Mouse (Mus musculus) adrenal gland, postnatal 10 days (tissue): ENCODE data around the gene Gm10720. TPM values are rescaled to one million over a fixed set of nuclear protein-coding genes. Genes with fewer than 3 reads are reported as not detected.
"Not testable (repeated sequence)": the region's sequence is repeated elsewhere in the genome, so short reads cannot be mapped to it uniquely, and the experiment has no call there.

ENCODE experiments used
- DNase-seq: peaks from one replicate; pipeline ENCODE4 v3.0.0; 2021; ENCODE audit warnings: mixed read lengths
- long read RNA-seq, 2 experiments: library from polyadenylated mRNA; stranded (forward); transcript quantifications; one replicate each; pipeline ENCODE4 v2.0.0; 2021
- total RNA-seq, 2 experiments: library from RNA; stranded (reverse); gene quantifications; 2 replicates each; pipeline ENCODE4 v1.2.3; 2021

Gm10720 gene
- not detected for total RNA-seq
- long read RNA-seq, experiment 1 = 0 reads
- long read RNA-seq, experiment 2 = 0 reads

GRCm38 (mm10) chr9:3015354-3015753, at the start of gene Gm10720:
Gene Gm10720 (plus strand): TSS chr9:3015654.
- DNase-seq = not testable (repeated sequence)

GRCm38 (mm10) chr9:3000445-3000972, 14.9 kb upstream of the Gm10720 start, which contains the start of gene Gm10722:
Gene Gm10722 (plus strand): TSS chr9:3000922.
- not testable (repeated sequence) for DNase-seq

GRCm38 (mm10) chr9:3001006-3001405, 14.4 kb upstream of the Gm10720 start:
- DNase-seq = not testable (repeated sequence)

GRCm38 (mm10) chr9:3001948-3002659, 13.3 kb upstream of the Gm10720 start:
- peak; percentile 100 for DNase-seq

- DNase-seq = peak; percentile 12
These were observed 12.6 kb upstream of the Gm10720 start, which contains the start of gene Gm11168 for GRCm38 (mm10) chr9:3002794-3003396. Gene Gm11168 (plus strand): TSS chr9:3003346.

- not testable (repeated sequence) for DNase-seq
These were observed 9.3 kb upstream of the Gm10720 start for GRCm38 (mm10) chr9:3006179-3006578.

GRCm38 (mm10) chr9:3006636-3007035, 8.8 kb upstream of the Gm10720 start:
- DNase-seq = not testable (repeated sequence)

- not testable (repeated sequence) for DNase-seq
These were observed 8.2 kb upstream of the Gm10720 start for GRCm38 (mm10) chr9:3007272-3007671.

GRCm38 (mm10) chr9:3009331-3009730, 6.1 kb upstream of the Gm10720 start:
- DNase-seq = not testable (repeated sequence)

GRCm38 (mm10) chr9:3012054-3012621, 3.3 kb upstream of the Gm10720 start:
- DNase-seq = not testable (repeated sequence)

GRCm38 (mm10) chr9:3012733-3013279, 2.6 kb upstream of the Gm10720 start, which contains the start of gene Gm10721:
Gene Gm10721 (plus strand): TSS chr9:3013140.
- not testable (repeated sequence) for DNase-seq

- peak; percentile 7 for DNase-seq
These were observed 442 bp downstream of the Gm10720 start for GRCm38 (mm10) chr9:3015896-3016295.

GRCm38 (mm10) chr9:3017108-3017507, 1.7 kb downstream of the Gm10720 start, which contains the start of gene Gm10719:
Gene Gm10719 (plus strand): TSS chr9:3017408.
- not testable (repeated sequence) for DNase-seq

GRCm38 (mm10) chr9:3018944-3019343, 3.5 kb downstream of the Gm10720 start:
- DNase-seq = peak; percentile 100

GRCm38 (mm10) chr9:3019835-3020727, 4.6 kb downstream of the Gm10720 start:
- peak; percentile 85 for DNase-seq

- not testable (repeated sequence) for DNase-seq
These were observed 7.0 kb downstream of the Gm10720 start for GRCm38 (mm10) chr9:3022316-3023008.

- DNase-seq = peak; percentile 10
These were observed 8.0 kb downstream of the Gm10720 start, which contains the start of gene Gm10718 for GRCm38 (mm10) chr9:3023312-3023984. Gene Gm10718 (plus strand): TSS chr9:3023547.

- not testable (repeated sequence) for DNase-seq
These were observed 8.7 kb downstream of the Gm10720 start for GRCm38 (mm10) chr9:3023985-3024648.

- DNase-seq = not testable (repeated sequence)
These were observed 9.5 kb downstream of the Gm10720 start, which contains the start of gene Gm10717 for GRCm38 (mm10) chr9:3024912-3025467. Gene Gm10717 (plus strand): TSS chr9:3025417.
